Comparison of ENCODE assay signal across 14 mouse cellular contexts in genomic region chr6:32327173-32327572, GRCm38 (mm10).
DNase-seq lines count a peak whose midpoint lies in the region; ATAC-seq and TF ChIP-seq lines count a peak whose summit lies in the region.
"Had no signal": no experiment of that assay in that cellular context is flagged by ENCODE, and none has a peak within 500 bp of the region (broad histone marks: within the 10 kb centered on the region; RNA-seq: fewer than 3 reads in every experiment).

No protein-coding gene starts in this region.

- no peak overlapping the region for H3K27ac ChIP-seq in hindbrain, embryonic 15.5 days (replicated peaks)
- H3K27ac ChIP-seq in hindbrain, embryonic 13.5 days = no peak overlapping the region
- H3K27ac ChIP-seq in lung, embryonic 16.5 days (ENCODE audit: low read length) = no peak overlapping the region
- H3K27ac ChIP-seq in embryonic facial prominence, embryonic 14.5 days (replicated peaks; ENCODE audit: low read depth, low read length) = no peak overlapping the region
- H3K27ac ChIP-seq: midbrain, embryonic 12.5 days; stomach, embryonic 15.5 days had no signal

- H3K9me3 ChIP-seq in hindbrain, embryonic 15.5 days = no peaks in the 10 kb centered on the region
- no peaks in the 10 kb centered on the region for H3K9me3 ChIP-seq in hindbrain, embryonic 13.5 days
- H3K9me3 ChIP-seq in lung, embryonic 16.5 days (ENCODE audit: control insufficient read depth, low read length) = no peaks in the 10 kb centered on the region
- H3K9me3 ChIP-seq in embryonic facial prominence, embryonic 14.5 days (ENCODE audit: control insufficient read depth, low read length) = no peaks in the 10 kb centered on the region
- H3K9me3 ChIP-seq: midbrain, embryonic 12.5 days; stomach, embryonic 15.5 days had no signal

- no peaks in the 10 kb centered on the region for H3K27me3 ChIP-seq in hindbrain, embryonic 15.5 days
- no peaks in the 10 kb centered on the region for H3K27me3 ChIP-seq in hindbrain, embryonic 13.5 days
- no peaks in the 10 kb centered on the region for H3K27me3 ChIP-seq in lung, embryonic 16.5 days (ENCODE audit: control insufficient read depth, insufficient read depth, low read depth, low read length)
- H3K27me3 ChIP-seq in embryonic facial prominence, embryonic 14.5 days (replicated peaks; ENCODE audit: control insufficient read depth, insufficient read depth, low read length) = no peaks in the 10 kb centered on the region

- no peak overlapping the region for H3K4me2 ChIP-seq in hindbrain, embryonic 15.5 days
- no peak overlapping the region for H3K4me2 ChIP-seq in hindbrain, embryonic 13.5 days
- H3K4me2 ChIP-seq in lung, embryonic 16.5 days (ENCODE audit: low read depth, low read length) = no peak overlapping the region
- no peak overlapping the region for H3K4me2 ChIP-seq in embryonic facial prominence, embryonic 14.5 days (ENCODE audit: low read depth, low read length)
- H3K4me2 ChIP-seq: midbrain, embryonic 12.5 days; stomach, embryonic 15.5 days had no signal

- TF ChIP-seq CTCF in brain, embryonic 14.5 days (IDR thresholded peaks at IDR 0.05; ENCODE audit: borderline replicate concordance, extremely low read depth, insufficient read depth, insufficient read length) = no peak

- H3K4me1 ChIP-seq in hindbrain, embryonic 15.5 days (replicated peaks) = peaks cover 36% of the 10 kb centered on the region
- peaks cover 49% of the 10 kb centered on the region for H3K4me1 ChIP-seq in hindbrain, embryonic 13.5 days (replicated peaks)
- H3K4me1 ChIP-seq in lung, embryonic 16.5 days (replicated peaks; ENCODE audit: control insufficient read depth, insufficient read depth, low read length) = no peaks in the 10 kb centered on the region
- H3K4me1 ChIP-seq in embryonic facial prominence, embryonic 14.5 days (ENCODE audit: control insufficient read depth, insufficient read depth, low read length) = peaks cover 11% of the 10 kb centered on the region; the same call in 1 of the 2 replicates
- H3K4me1 ChIP-seq: stomach, embryonic 15.5 days had no signal

- WGBS in hindbrain, embryonic 15.5 days = 34% methylated on average over 5 of the region's 5 CpGs
- WGBS in hindbrain, embryonic 13.5 days = 37% methylated on average over 5 of the region's 5 CpGs
- 26% methylated on average over 5 of the region's 5 CpGs for WGBS in lung, embryonic 16.5 days
- 6% methylated on average over 5 of the region's 5 CpGs for WGBS in embryonic facial prominence, embryonic 14.5 days

- H3K36me3 ChIP-seq in hindbrain, embryonic 15.5 days = no peaks in the 10 kb centered on the region
- H3K36me3 ChIP-seq in hindbrain, embryonic 13.5 days = no peaks in the 10 kb centered on the region
- no peaks in the 10 kb centered on the region for H3K36me3 ChIP-seq in lung, embryonic 16.5 days (ENCODE audit: control insufficient read depth, insufficient read depth, low read length)
- H3K36me3 ChIP-seq in embryonic facial prominence, embryonic 14.5 days (ENCODE audit: control insufficient read depth, insufficient read depth, low read length) = no peaks in the 10 kb centered on the region
- H3K36me3 ChIP-seq: midbrain, embryonic 12.5 days; stomach, embryonic 15.5 days had no signal

- ATAC-seq in hindbrain, embryonic 15.5 days (ENCODE audit: low FRiP score, low read depth) = peak; percentile 53; the same call in 1 of the 2 replicates
- no peak; the same call in 1 of the 2 replicates for ATAC-seq in hindbrain, embryonic 13.5 days (ENCODE audit: low FRiP score)
- 0 out of 2 replicates have a peak, but pooled peaks have one; percentile 20 for ATAC-seq in lung, embryonic 16.5 days (ENCODE audit: low read depth)
- ATAC-seq in embryonic facial prominence, embryonic 14.5 days (ENCODE audit: low read depth) = peak; percentile 50; the same call in 1 of the 2 replicates

- TF ChIP-seq POLR2A in brain, embryonic 14.5 days (IDR thresholded peaks at IDR 0.05; ENCODE audit: borderline replicate concordance, extremely low read depth, insufficient read depth, insufficient read length, poor library complexity, severe bottlenecking) = no peak

- no peak for DNase-seq in lung, postnatal 36 days
- peak; percentile 80 for DNase-seq in brain, embryonic 14.5 days (ENCODE audit: low read depth)
- peak; percentile 74 for DNase-seq in embryonic facial prominence, embryonic 14.5 days (ENCODE audit: low spot score)
- DNase-seq in adrenal gland, postnatal 25 days = no peak
- DNase-seq in spleen, adult 18-20 months = no peak
- DNase-seq: cerebellum, adult 18-20 months; kidney, postnatal 4 days; lung, adult 18-20 months; thymus, postnatal 14 days had no signal

- no peak overlapping the region for H3K4me3 ChIP-seq in hindbrain, embryonic 15.5 days
- H3K4me3 ChIP-seq in hindbrain, embryonic 13.5 days = no peak overlapping the region
- H3K4me3 ChIP-seq in lung, embryonic 16.5 days (ENCODE audit: low read length) = no peak overlapping the region
- no peak overlapping the region for H3K4me3 ChIP-seq in embryonic facial prominence, embryonic 14.5 days (ENCODE audit: low read depth, low read length)
- H3K4me3 ChIP-seq: midbrain, embryonic 12.5 days; stomach, embryonic 15.5 days had no signal

- H3K9ac ChIP-seq in hindbrain, embryonic 15.5 days = no peak overlapping the region
- no peak overlapping the region for H3K9ac ChIP-seq in hindbrain, embryonic 13.5 days
- H3K9ac ChIP-seq in lung, embryonic 16.5 days (ENCODE audit: low read length) = no peak overlapping the region
- H3K9ac ChIP-seq in embryonic facial prominence, embryonic 14.5 days (ENCODE audit: low read depth, low read length) = no peak overlapping the region
- H3K9ac ChIP-seq: midbrain, embryonic 12.5 days; stomach, embryonic 15.5 days had no signal

Comparison
In these comparisons a context has a peak if more than half of its experiments do, and no peak if none do; other contexts are left out.
1. DNase-seq: peak in brain, embryonic 14.5 days (single experiment) and embryonic facial prominence, embryonic 14.5 days (single experiment); none in lung, postnatal 36 days (single experiment), adrenal gland, postnatal 25 days (single experiment) and spleen, adult 18-20 months (0 of 2).